Mouse (Mus musculus) liver, embryonic 13.5 days (tissue): ENCODE measurements around the gene Evi5l. TPM values are rescaled to one million over a fixed set of nuclear protein-coding genes. Genes with fewer than 3 reads are reported as not detected.

ENCODE experiments used
- ATAC-seq: fragments of 200-750 bp; cut with Nextera tagmentation; 2 replicates; pipeline ENCODE4 v1.8.0; 2017; ENCODE audit warnings: low read depth, mild to moderate bottlenecking, moderate number of reproducible peaks, moderate library complexity
- DNase-seq: peaks from one replicate; pipeline ENCODE4 v3.0.0; 2022
- H3K27ac ChIP-seq: fragments of 300-500 bp; sonication (generic); 2 replicates; pipeline ENCODE4 v1.5.1; 2015; ENCODE audit warnings: moderate library complexity, mild to moderate bottlenecking, inconsistent platforms
- H3K27me3 ChIP-seq: fragments of 300-500 bp; sonication (generic); 2 replicates; pipeline ENCODE4 v1.6.1; 2015; ENCODE audit warnings: mild to moderate bottlenecking, inconsistent platforms
- H3K36me3 ChIP-seq: fragments of 300-500 bp; sonication (generic); 2 replicates; pipeline ENCODE4 v1.6.1; 2015; ENCODE audit warnings: mild to moderate bottlenecking, inconsistent platforms
- H3K4me1 ChIP-seq: fragments of 300-500 bp; sonication (generic); replicated peaks from 2 replicates; pipeline ENCODE4 v1.6.1; 2015; ENCODE audit warnings: inconsistent platforms
- H3K4me2 ChIP-seq: fragments of 300-500 bp; sonication (generic); 2 replicates; pipeline ENCODE4 v1.6.1; 2015; ENCODE audit warnings: inconsistent platforms, mild to moderate bottlenecking, moderate library complexity
- H3K4me3 ChIP-seq: fragments of 300-500 bp; sonication (generic); replicated peaks from 2 replicates; pipeline ENCODE4 v1.5.1; 2015; ENCODE audit warnings: mild to moderate bottlenecking, inconsistent platforms
- H3K9ac ChIP-seq: fragments of 300-500 bp; sonication (generic); 2 replicates; pipeline ENCODE4 v1.6.1; 2015; ENCODE audit warnings: mild to moderate bottlenecking, inconsistent platforms
- H3K9me3 ChIP-seq: fragments of 300-500 bp; sonication (generic); replicated peaks from 2 replicates; pipeline ENCODE4 v1.6.1; 2016; ENCODE audit warnings: inconsistent platforms
- WGBS: fragments of 180-500 bp; shearing (Covaris S2); methylation state at CpG from one replicate; pipeline ENCODE4 v1.1.7; 2015; ENCODE audit not compliant: insufficient replicate concordance; 5-methylcytosine and 5-hydroxymethylcytosine counted together
- polyA plus RNA-seq: library from polyadenylated mRNA; unstranded; fragments of >200 nt; fragmentation: Nextera tagmentation; extraction: Ambion mirVana; gene quantifications from 2 replicates; pipeline ENCODE4 v1.2.1, GENCODE M21; 2015

The Evi5l gene
- polyA plus RNA-seq, result 5.6 and 6.3 TPM in 2 replicates

- peak; percentile 96 for DNase-seq
- peaks cover 37% of the 10 kb centered on the region for H3K4me1 ChIP-seq
Measured at GRCm38 (mm10) chr8:4165852-4166751, at the start of gene Evi5l. Evi5l (plus strand) TSS chr8:4166567.

GRCm38 (mm10) chr8:4133798-4134197 is 32.6 kb upstream of the Evi5l start, which contains the start of gene Cd209g:
Cd209g (plus strand) TSS chr8:4134098.
- no peak within 1 kb of the TSS for H3K4me3 ChIP-seq
- ATAC-seq (no peak), DNase-seq (no peak)
- WGBS, result 69% methylated on average over 10 of the region's 10 CpGs
- H3K9ac ChIP-seq, result no peak within 1 kb of the TSS
- no peak within 1 kb of the TSS for H3K27ac ChIP-seq
- H3K9me3 ChIP-seq, result no peaks in the 10 kb centered on the region
- no peak within 1 kb of the TSS for H3K4me2 ChIP-seq
- no peaks in the 10 kb centered on the region for H3K4me1 ChIP-seq
- H3K36me3 ChIP-seq, result no peaks in the 10 kb centered on the region
- H3K27me3 ChIP-seq, result 0 out of 2 replicates have a peak, but pooled peaks cover 5% of the 10 kb centered on the region

More at GRCm38 (mm10) chr8:4165852-4166751, at the start of gene Evi5l:
- Histone ChIP-seq H3K4me3 (peak within 1 kb of the TSS; percentile 85), H3K9me3 (no peaks in the 10 kb centered on the region), H3K36me3 (no peaks in the 10 kb centered on the region), H3K27me3 (no peaks in the 10 kb centered on the region), H3K4me2 (peak within 1 kb of the TSS; percentile 98), H3K9ac (peak within 1 kb of the TSS; percentile 86), H3K27ac (peak within 1 kb of the TSS; percentile 43; the same call in 1 of the 2 replicates)
- under 1% methylated on average over 50 of the region's 51 CpGs for WGBS
- peak; percentile 94 for ATAC-seq

GRCm38 (mm10) chr8:4139660-4140646 is 26.4 kb upstream of the Evi5l start:
- DNase-seq, result peak; percentile 48
- no peaks in the 10 kb centered on the region for H3K36me3 ChIP-seq
- H3K27ac ChIP-seq, result no peak overlapping the region
- H3K4me3 ChIP-seq, result no peak overlapping the region
- no peak overlapping the region for H3K9ac ChIP-seq
- H3K4me1 ChIP-seq, result no peaks in the 10 kb centered on the region
- 8% methylated on average over 11 of the region's 12 CpGs for WGBS
- H3K27me3 ChIP-seq, result 0 out of 2 replicates have a peak, but pooled peaks cover 10% of the 10 kb centered on the region
- 0 out of 2 replicates have a peak, but pooled peaks have one; percentile 23 for ATAC-seq
- no peaks in the 10 kb centered on the region for H3K9me3 ChIP-seq
- no peak overlapping the region for H3K4me2 ChIP-seq

- H3K4me3 ChIP-seq, result no peak overlapping the region
- no peaks in the 10 kb centered on the region for H3K36me3 ChIP-seq
- no peak overlapping the region for H3K27ac ChIP-seq
- no peak overlapping the region for H3K4me2 ChIP-seq
- DNase-seq, result no peak
- no peaks in the 10 kb centered on the region for H3K9me3 ChIP-seq
- no peak overlapping the region for H3K9ac ChIP-seq
- no peaks in the 10 kb centered on the region for H3K4me1 ChIP-seq
- no peak for ATAC-seq
- H3K27me3 ChIP-seq, result 0 out of 2 replicates have a peak, but pooled peaks cover 10% of the 10 kb centered on the region
- WGBS, result 47% methylated on average over 3 of the region's 3 CpGs
Measured at GRCm38 (mm10) chr8:4141721-4142120, 24.6 kb upstream of the Evi5l start.

- no peak overlapping the region for H3K9ac ChIP-seq
- H3K36me3 ChIP-seq, result no peaks in the 10 kb centered on the region
- 0 out of 2 replicates have a peak, but pooled peaks cover 4% of the 10 kb centered on the region for H3K9me3 ChIP-seq
- no peak overlapping the region for H3K4me3 ChIP-seq
- WGBS, result 28% methylated on average over 1 of the region's 1 CpGs
- H3K4me2 ChIP-seq, result no peak overlapping the region
- ATAC-seq, result no peak
- H3K4me1 ChIP-seq, result no peaks in the 10 kb centered on the region
- H3K27ac ChIP-seq, result no peak overlapping the region
- H3K27me3 ChIP-seq, result no peaks in the 10 kb centered on the region
- no peak for DNase-seq
Measured at GRCm38 (mm10) chr8:4147272-4147671, 19.1 kb upstream of the Evi5l start.

- Histone ChIP-seq H3K9me3 (0 out of 2 replicates have a peak, but pooled peaks cover 4% of the 10 kb centered on the region), H3K4me2 (no peak overlapping the region), H3K36me3 (no peaks in the 10 kb centered on the region), H3K27me3 (no peaks in the 10 kb centered on the region), H3K4me1 (no peaks in the 10 kb centered on the region), H3K4me3 (no peak overlapping the region), H3K9ac (no peak overlapping the region), H3K27ac (no peak overlapping the region)
- DNase-seq, result no peak
- ATAC-seq, result no peak
Measured at GRCm38 (mm10) chr8:4154878-4155277, 11.5 kb upstream of the Evi5l start.

GRCm38 (mm10) chr8:4162786-4163185 is 3.6 kb upstream of the Evi5l start:
- H3K36me3 ChIP-seq, result no peaks in the 10 kb centered on the region
- H3K27me3 ChIP-seq, result no peaks in the 10 kb centered on the region
- H3K9me3 ChIP-seq, result no peaks in the 10 kb centered on the region
- H3K4me2 ChIP-seq, result no peak overlapping the region
- H3K4me1 ChIP-seq, result peaks cover 16% of the 10 kb centered on the region
- no peak overlapping the region for H3K4me3 ChIP-seq
- ATAC-seq (no peak), DNase-seq (no peak)
- H3K27ac ChIP-seq, result no peak overlapping the region
- no peak overlapping the region for H3K9ac ChIP-seq
- WGBS, result 29% methylated on average over 4 of the region's 4 CpGs

GRCm38 (mm10) chr8:4165176-4165851 is 1.1 kb upstream of the Evi5l start:
- H3K9ac ChIP-seq, result peak overlapping the region; percentile 64
- no peaks in the 10 kb centered on the region for H3K36me3 ChIP-seq
- 5% methylated on average over 13 of the region's 13 CpGs for WGBS
- H3K27ac ChIP-seq, result peak overlapping the region; percentile 39; the same call in 1 of the 2 replicates
- H3K4me1 ChIP-seq, result peaks cover 37% of the 10 kb centered on the region
- H3K4me3 ChIP-seq, result peak overlapping the region; percentile 85
- no peak for ATAC-seq
- DNase-seq, result no peak
- H3K9me3 ChIP-seq, result no peaks in the 10 kb centered on the region
- peak overlapping the region; percentile 98 for H3K4me2 ChIP-seq
- no peaks in the 10 kb centered on the region for H3K27me3 ChIP-seq

- H3K27ac ChIP-seq, result 0 out of 2 replicates have a peak overlapping the region, but pooled peaks have one; percentile 43
- H3K4me3 ChIP-seq, result peak overlapping the region; percentile 85
- peaks cover 37% of the 10 kb centered on the region for H3K4me1 ChIP-seq
- peak overlapping the region; percentile 86 for H3K9ac ChIP-seq
- no peak for DNase-seq
- no peaks in the 10 kb centered on the region for H3K9me3 ChIP-seq
- no peaks in the 10 kb centered on the region for H3K36me3 ChIP-seq
- peak overlapping the region; percentile 98 for H3K4me2 ChIP-seq
- no peak for ATAC-seq
- WGBS, result 17% methylated on average over 10 of the region's 10 CpGs
- no peaks in the 10 kb centered on the region for H3K27me3 ChIP-seq
Measured at GRCm38 (mm10) chr8:4166881-4167525, 636 bp downstream of the Evi5l start.

GRCm38 (mm10) chr8:4167918-4168317 is 1.6 kb downstream of the Evi5l start:
- no peaks in the 10 kb centered on the region for H3K9me3 ChIP-seq
- no peaks in the 10 kb centered on the region for H3K27me3 ChIP-seq
- H3K4me3 ChIP-seq, result no peak overlapping the region
- H3K4me2 ChIP-seq, result no peak overlapping the region
- peaks cover 37% of the 10 kb centered on the region for H3K4me1 ChIP-seq
- ATAC-seq, result no peak
- WGBS, result 82% methylated on average over 1 of the region's 1 CpGs
- no peak for DNase-seq
- H3K27ac ChIP-seq, result no peak overlapping the region
- no peak overlapping the region for H3K9ac ChIP-seq
- no peaks in the 10 kb centered on the region for H3K36me3 ChIP-seq
